Mouse (Mus musculus) kidney, adult 18-20 months (tissue): ENCODE results near the gene Ggct.

Source experiments
- DNase-seq: peaks from one replicate; pipeline ENCODE4 v3.0.0; 2021

The Ggct gene

GRCm38 (mm10) chr6:54946241-54946953 lies 46.4 kb downstream of the Ggct start:
- no peak for DNase-seq

GRCm38 (mm10) chr6:54944551-54944950 lies 48.2 kb downstream of the Ggct start:
- no peak for DNase-seq

GRCm38 (mm10) chr6:54943753-54944152 lies 49.0 kb downstream of the Ggct start:
- no peak for DNase-seq

- no peak for DNase-seq
Observed at GRCm38 (mm10) chr6:54943292-54943691, 49.5 kb downstream of the Ggct start.

- DNase-seq: no peak
Observed at GRCm38 (mm10) chr6:54941149-54941548, 51.6 kb downstream of the Ggct start.

- no peak for DNase-seq
Observed at GRCm38 (mm10) chr6:54940126-54940525, 52.6 kb downstream of the Ggct start.

GRCm38 (mm10) chr6:54939631-54940030 lies 53.1 kb downstream of the Ggct start:
- DNase-seq: peak; percentile 45

- no peak for DNase-seq
Observed at GRCm38 (mm10) chr6:54936496-54936895, 56.3 kb downstream of the Ggct start.

- no peak for DNase-seq
Observed at GRCm38 (mm10) chr6:54934930-54935329, 57.8 kb downstream of the Ggct start.

- no peak for DNase-seq
Observed at GRCm38 (mm10) chr6:54934313-54934712, 58.4 kb downstream of the Ggct start.

GRCm38 (mm10) chr6:54933866-54934265 lies 58.9 kb downstream of the Ggct start:
- no peak for DNase-seq

- no peak for DNase-seq
Observed at GRCm38 (mm10) chr6:54933216-54933615, 59.5 kb downstream of the Ggct start.
